Mouse (Mus musculus) T-helper 1 cell (primary cell): Measurements from ENCODE around the gene Ubr7.

Experiments used
- in situ Hi-C: fragments of 300-600 bp; cut with MboI, MseI; formaldehyde crosslinking; loops from one replicate; pipeline ENCODE4 v1.15.1; 2025; ENCODE audit warnings: high pct_unique_total_duplicates

Gene Ubr7

DNA sequence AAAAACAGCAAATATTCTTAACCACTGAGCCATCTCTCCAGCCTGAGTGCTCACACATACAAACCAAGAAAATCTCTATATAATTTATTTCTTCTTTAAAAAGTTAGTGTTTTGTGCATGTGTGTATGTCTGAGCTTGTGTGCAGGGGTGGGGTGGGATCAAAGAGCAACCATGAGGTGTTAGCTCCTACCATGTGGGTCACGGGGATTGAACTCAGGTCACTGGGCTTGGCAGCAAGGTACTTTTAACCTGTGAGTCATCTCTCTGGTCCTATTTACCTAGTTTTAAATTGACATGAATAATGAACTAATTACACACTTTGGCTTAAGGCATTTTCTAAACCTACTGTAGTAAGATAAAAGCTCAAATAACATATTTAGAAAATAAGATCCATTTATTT lies 68.6 kb downstream of the Ubr7 start:
- in situ Hi-C loops = no loop called here

- in situ Hi-C loops = no loop called here
Observed at GRCm38 (mm10) chr12:102827119-102827518, 69.4 kb downstream of the Ubr7 start.
